Mouse (Mus musculus) CD4-positive, CD25-positive, alpha-beta regulatory T cell, adult 2 months (primary cell): Measurements from ENCODE around the gene Slc39a3.
"Not testable (repeated sequence)": the region's sequence is repeated elsewhere in the genome, so short reads cannot be mapped to it uniquely, and the experiment has no call there.

Source experiments
- DNase-seq: peaks from one replicate; pipeline ENCODE4 v3.0.0-alpha.2; 2012; ENCODE audit warnings: low read depth, low spot score

Slc39a3 gene

DNA sequence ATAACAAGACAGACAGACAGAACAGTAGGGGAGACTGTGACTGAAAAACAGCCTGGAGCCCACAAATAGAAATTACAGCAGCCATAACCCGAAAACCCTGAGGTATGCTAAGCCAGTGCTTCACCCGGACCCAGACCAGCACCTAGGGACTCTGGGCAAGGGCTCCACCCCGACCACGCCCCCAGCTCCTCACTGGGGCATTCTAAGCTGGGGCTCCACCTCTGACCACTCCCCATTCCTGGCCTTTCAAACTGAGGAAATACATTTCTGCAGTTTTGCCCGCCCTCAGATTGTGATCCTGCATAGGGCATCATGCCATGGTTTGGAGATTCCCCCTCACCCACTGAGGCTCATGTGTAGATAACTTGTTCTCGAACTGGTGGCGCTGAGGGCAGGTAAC is 30.0 kb downstream of the Slc39a3 start:
- DNase-seq = no peak

DNA sequence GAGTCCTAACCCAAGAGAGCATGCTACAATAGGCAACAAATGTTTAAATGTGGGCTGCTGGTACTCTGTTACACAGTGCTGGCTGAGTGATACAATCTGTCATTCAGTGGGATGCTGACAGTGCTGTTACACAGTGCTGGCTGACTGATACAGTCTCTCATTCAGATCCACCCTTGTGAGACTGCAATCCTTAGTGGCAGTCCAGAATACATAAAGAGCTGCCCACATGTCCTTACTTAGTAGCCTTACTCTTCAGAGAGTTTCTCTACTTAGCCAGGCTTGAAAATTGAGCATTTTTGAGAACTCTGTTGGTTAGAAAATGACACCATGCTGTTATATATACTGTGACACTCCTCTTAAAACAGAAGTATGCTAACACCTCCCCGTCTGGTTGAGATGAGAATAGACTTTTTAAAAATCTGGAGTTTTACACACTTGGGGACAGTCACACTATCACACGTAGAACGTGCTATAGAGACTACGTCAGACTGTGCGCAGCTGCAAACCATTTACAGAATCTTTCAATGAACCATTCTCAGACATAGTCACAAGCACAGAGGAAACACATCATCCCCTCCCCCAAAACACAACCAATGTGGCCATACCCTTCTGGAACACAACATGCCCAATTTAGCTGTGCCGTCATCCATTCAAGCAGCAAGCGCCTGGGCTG is 31.1 kb downstream of the Slc39a3 start:
- DNase-seq = no peak

DNA sequence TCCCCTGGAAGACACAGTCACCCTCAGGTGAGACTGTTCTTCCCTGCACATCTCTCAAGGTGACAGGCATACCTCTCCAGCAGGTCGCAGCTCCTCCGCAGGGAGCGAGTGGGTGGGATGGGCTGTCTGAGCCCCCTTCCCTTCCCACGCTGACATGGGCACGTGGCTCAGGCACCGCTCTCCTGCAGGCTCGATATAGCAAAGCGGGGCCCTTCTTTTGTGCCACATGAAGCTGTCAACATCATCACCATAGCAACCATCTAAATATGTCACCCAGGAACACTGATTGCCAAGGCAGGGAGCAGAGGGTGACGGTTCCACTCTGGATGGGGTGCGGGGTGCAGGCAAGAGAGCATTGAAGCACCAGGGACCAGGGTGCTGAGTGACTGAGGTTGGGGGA is 36.1 kb downstream of the Slc39a3 start:
- DNase-seq = no peak

DNA sequence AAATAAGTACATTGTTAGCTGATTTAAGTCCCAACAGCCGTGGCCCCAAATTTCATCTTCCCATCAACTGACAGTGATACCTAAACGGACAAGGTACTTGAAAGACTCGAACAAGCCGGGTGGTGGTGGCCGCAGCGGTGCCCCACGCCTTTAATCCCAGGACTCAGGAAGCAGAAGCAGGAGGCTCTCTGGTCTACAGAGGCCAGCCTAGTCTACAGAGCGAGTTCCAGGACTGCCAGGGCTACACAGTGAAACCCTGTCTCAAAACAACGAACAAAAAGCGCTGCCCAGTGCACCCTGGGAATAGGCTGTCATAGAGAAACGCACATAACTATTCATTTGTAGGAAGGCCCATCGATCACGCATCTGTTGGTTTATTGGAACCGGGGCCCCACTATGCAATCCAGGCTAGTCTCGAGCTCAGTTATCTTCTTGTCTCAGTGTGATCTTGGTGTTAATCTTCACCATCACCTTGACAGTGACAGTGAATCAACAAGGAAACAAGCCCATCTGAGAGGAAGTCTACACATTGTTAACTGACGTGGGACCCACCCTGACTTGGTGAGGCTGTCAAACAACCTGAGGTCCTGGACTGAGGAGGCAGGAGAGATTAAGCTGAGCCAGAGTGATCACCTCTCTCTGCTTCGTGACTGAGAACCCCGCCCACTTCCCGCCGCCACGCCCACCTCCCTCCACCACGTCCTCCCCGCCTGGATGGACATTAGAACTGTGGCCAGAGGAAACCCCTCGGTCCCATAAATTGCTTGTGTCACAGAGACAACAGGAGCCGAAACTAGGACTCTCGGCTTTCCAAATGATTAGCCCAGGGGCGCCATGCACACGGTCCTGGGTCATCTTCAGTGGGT is 36.8 kb downstream of the Slc39a3 start:
- peak; percentile 36 for DNase-seq

DNA sequence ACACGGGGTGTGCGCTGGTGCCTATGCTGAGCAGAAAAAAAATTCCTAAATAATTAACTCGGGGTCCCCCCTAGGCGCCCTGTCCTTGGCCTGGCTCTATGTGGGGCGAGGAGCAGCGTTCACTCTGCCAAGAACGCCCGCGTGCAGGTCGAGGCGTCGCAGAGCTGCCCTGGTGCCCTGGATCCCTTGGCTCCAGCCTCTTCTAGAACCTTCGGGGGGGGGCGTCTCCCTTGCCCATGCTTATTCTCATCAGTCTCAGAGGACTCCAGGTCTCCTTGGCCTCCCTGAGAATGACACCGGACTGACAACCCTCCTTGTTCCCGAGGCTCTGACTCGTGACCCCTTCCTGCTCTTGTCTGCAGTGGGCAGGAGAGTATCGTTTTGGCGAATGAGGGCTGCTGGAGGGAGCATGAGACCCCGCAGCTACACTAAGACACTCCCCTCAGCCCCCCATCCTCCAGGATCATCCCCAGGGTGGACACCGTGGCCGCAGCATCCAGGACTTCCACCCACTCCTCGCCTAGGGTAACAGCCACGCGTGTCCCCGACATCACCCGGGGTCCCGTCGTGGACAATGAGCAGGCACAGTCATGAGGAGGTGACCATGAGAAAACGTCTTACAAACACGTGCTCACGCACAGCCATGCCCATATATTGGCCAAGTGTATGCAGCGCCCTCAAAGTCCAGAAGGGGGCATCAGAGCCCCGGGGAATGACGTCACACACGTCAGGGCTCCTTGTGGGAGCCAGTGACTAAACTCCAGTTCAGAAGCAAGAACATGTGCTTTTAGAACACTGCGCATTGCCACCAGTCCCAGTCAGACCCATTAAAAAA is 37.6 kb downstream of the Slc39a3 start:
- DNase-seq = peak; percentile 92

DNA sequence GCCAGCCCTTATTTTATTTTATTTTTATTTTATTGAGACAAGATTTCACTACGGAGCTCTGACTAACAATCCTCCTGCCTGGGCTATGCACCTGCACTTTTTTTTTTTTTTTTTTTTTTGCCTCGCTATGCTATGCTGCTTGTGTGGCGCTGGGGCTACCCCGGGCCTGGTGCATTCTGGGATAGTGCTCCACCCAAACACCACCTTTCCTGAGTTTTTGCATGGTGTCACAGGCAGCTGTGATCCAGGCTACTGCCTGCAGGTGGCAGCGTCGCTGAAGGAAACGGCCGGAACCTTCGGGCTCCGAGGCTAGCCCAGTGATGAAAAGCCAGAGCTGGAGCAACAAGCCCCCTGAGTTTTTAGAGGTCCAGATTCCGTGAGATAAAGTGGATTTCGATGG is 38.4 kb downstream of the Slc39a3 start:
- peak; percentile 78 for DNase-seq

DNA sequence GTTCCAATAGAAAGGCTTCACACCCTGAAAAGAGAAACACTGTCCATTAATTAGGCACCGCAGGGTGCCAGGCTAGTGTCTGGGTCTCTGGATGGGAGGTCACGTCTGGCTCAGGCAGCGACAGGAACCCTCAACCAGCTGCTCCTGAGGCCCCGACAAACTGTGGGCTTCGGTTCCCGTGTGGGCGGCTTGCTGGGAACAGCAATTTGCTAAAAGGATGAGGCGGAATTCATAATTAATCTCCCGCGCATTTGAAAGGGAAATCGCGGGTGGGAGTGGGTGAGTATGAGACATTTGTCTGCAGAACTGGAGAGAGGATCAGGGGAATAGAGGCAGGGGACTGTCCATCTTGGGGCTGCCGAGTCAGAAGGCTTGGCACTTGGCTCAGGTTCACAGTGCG is 39.2 kb downstream of the Slc39a3 start:
- DNase-seq = no peak

DNA sequence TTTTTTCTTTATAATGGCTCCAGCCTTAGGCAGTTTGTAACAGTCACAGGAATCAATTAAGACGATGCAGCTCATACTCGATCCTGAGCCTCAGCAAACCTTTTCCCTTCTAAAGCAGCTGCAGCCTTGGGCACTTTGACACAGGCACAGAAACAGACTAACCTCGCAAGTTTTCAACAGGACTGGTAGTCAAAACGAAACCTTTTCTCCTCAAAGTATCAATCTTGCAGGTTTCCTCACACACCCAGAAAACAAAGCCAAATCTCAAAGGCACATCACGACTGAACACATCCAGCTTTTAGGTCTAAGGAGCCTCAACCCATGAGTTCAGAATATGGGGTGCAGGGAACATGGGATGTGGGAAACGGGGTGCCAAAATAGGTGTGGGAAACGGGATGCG is 39.9 kb downstream of the Slc39a3 start:
- no peak for DNase-seq

DNA sequence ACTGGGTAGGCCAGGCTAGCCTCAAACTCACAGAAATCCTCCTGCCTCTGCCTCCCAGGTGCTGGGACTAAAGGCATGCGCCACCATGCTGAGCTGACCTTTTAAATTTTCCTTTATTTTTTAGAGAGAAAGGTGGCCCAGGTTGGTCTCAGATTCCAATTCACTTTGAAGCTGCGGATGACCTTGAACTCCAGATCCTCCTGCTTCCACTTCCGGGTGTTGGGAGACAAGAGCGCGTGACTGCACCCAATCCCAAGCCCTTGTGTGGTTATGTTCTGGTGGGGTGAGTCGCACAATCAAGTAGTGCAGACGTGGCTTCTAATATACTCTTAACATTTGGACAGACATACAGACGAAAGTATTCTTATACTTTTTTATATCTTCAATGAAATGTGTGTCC is 40.7 kb downstream of the Slc39a3 start:
- no peak for DNase-seq

DNA sequence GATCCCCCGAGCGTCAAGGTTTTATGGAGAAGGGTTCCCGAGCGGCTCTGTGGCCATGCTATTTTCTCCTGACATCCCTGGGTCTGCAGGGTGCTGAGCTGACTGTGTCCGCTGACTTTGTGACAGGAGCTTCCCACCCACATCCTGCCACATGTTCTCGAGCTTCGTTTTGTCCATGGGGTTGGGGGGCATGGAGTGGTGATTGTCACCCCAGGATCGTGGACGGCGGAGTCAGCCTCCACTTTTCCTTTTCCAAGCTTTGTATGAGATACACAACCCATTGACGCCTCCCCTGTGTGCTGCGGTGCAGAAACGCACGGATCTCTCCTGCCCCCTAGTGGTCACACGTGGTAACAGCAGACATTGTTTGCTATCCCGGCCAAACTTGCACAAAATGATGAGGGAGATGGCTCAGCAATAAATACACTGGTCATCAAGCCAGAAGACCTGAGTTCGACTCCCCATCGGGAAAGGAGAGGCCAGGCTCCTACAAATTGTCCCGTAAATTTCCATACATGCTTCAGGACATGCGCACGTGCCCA is 42.1 kb downstream of the Slc39a3 start:
- DNase-seq = peak; percentile 89

DNA sequence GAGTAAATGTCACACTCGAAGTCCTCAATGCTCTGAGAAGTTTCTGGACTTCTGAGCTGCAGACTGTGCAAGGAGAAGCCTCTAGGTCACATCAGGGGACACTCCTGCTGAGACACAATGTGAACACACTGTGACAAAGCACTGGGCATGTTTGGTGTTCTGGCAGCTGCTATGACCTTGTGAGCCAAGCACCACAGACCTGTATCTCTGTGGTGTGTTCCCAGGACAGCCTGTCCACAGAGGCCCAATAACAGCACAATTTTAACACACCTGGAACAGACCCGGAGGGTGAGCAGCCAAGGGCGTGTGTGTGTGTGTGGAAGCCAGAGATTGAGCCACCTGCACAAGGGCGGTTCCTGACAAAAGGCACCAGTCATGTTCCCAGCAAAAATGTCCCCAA is 42.6 kb downstream of the Slc39a3 start:
- no peak for DNase-seq

DNA sequence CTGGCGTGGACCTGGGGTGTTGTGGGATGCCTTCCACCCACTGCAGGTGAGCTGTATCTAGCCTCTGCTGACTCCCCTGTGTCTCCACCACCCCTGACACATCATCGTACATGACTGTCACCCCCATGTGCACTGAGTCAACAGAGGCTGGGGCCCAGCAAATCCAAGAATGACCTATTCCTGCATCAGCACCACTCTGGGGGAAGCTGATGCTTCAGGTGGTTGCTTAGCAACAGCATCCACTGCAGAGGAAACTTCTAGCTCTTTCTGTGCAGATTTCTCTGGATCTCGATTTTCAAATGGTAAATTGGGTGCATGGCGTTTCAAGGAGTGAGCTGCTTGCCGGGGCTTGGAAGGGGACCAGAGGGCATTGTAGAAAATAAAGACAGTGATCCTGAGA is 44.0 kb downstream of the Slc39a3 start:
- DNase-seq = no peak

DNA sequence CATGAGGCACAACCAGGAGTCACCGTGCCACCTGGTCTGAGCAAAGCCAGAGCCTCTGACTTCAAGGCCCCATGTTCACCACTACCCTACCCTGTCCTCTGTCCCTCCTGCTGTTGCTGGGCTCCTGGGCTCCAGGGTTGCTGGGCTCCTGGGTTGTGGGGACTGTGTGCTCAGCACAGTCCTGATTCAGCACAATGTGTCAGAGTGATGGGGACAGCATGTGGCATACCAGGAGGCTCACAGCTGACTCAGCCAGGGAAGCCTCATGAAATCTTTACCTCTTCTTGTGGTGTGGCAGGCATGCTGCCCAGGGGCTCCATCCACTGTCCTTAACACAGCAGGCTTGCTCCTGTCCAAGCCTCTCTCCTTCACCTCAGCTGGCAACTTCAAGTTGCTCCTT is 45.3 kb downstream of the Slc39a3 start:
- no peak for DNase-seq

DNA sequence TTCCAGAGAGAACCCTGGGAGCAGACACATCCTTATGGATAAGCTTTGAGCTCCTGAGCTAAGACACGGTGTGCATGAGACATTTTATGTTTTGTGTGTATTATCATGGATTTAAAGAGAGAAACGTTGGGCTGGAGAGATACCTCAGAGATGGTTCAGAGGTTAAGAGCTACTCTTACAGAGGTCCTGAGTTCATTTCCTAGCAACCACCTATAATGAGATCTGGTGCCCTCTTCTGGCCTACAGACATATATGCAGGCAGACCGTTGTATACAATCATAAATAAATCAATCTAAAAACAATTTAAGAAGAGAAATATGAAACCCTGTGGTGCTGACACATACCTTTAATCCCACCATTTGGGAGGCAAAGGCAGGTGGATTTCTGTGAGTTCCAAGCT is 46.2 kb downstream of the Slc39a3 start:
- peak; percentile 80 for DNase-seq

DNA sequence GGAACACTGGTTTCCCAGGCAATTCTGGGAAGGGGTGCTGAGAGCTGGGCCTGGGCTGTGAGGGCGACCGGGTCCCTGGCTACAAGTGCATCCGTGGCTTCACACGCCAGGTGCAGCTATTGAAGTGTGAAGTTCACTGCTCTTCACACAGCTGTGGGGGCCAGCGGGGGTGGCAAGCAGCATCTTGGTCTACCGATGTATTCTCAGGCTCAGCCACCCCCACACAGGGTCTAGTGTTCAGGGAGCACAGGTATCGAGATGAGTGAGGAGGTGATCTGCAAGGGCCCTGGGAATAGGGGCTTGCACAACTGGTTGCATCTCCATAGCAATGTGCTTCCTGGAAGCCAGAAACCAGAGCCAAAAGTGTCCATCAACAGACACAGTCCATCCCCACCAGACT is 46.8 kb downstream of the Slc39a3 start:
- peak; percentile 32 for DNase-seq

DNA sequence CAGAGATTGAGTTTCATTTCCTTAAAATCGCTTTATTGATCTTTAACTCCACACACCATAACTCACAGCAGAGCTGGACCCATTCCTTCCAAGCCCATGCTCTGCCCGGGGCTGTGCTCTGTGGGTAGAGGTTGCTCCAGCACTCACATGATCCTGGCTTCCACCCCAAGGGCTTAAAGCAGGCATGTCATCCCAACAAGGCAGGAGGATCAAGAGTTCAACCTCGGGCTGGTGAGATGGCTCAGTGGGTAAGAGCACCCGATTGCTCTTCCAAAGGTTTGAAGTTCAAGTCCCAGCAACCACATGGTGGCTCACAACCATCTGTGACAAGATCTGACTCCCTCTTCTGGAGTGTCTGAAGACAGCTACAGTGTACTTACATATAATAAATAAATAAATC is 47.4 kb downstream of the Slc39a3 start:
- not testable (repeated sequence) for DNase-seq

DNA sequence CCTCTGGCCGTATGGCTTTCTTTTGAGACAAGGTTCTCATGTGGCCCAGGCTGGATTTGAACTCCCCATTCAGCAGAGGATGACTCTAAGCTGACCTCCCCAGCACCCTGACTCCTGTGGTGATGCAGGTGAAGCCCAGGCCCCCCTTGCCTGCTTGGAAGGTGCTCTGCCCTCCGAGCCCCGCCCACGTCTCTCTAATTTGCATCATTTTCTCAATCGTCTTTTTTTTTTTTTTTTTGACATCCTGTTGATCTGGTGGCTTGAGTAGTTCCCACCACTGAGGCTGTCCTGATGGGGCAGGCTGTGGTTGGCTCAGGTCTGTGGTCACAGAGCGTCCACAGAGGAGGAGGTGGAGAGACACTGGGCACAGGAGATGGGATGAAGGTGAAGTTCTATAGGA is 47.8 kb downstream of the Slc39a3 start:
- peak; percentile 77 for DNase-seq

DNA sequence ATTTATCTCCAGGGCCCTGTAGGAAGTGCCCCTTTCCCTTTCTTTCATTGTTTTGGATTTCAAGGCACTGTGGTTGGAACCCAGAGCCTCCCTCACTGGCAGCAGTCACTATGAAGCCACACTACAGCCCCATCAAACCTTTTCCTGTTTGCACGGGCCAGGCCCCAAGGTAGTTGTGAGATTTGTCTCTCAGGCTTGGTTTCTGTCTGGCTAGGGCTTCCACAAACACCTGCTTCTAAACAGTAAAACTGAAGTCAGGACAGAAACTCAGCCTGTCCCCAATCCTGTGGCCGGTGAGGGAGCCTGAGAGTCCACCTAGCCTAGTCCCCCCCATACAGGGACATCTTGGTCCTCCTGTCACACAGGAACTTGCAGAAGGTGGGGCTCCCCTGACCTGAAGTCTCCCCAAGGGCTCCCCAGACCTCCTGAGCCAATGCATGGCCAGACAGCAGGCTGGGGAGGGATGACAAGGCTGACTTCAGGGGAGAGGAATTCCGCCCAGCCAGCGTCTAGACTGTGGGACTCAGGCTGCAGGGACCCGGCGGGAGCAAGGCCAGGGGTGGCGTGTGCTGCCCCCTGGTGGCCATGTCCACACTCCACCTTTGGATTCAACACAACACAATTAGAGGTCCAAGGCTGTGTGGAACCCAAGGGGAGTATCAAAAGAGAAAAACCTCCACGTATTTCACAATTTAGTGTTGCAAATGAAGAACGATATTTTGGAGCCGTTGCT is 49.4 kb downstream of the Slc39a3 start:
- peak; percentile 92 for DNase-seq

DNA sequence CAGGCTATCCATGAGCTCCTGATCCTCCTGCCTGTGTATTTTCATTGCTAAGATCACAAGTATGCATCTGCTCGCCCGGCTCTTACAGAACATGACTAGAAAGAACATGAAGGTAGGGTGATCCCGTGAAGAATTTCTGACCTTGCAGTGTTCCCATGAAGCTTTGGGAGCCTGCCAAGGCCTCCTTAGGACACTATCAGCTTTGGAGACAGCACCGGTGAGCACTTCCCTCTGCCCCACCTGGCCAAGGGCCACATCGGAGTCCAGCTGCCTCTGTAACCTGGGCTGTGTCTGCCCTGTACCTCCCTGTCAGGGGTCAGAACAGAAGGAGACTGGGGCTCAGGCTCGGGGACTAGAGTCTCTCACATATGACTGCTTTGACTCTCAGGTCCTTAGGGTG is 50.5 kb downstream of the Slc39a3 start:
- DNase-seq = no peak

DNA sequence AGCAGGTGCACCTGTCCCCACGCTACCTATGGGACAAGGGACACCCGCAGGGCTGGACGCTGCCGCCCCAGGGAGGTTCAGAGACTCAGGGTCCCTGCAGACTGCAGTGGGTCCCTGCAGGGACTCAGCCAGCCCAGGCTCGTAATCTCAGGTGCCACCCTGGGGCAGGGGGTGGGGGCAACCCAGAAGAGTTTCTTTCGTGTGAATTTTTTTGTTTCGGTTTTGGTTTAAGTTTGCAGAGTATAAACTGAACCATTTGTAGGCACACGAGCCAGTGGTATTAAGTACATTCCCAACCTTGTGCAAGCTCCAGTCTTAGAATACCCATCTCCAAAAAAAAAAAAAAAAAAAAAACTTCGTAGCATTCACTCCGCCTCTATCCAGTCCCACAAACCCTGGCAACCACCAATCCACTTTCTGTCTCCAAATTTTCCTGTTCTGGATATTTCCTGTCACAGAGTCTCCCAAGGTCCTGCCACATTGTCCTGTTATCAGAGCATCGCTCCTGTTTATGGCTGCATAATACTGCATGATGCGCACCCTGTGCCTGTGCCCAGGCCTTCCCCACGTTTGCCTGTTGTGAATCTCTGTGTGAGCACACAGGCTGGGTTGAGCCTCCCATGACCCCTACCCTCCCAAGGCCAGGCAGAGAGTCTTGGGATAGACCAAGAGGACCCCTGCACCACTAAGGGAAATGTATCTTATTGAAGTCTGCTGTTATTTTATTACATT is 51.1 kb downstream of the Slc39a3 start:
- peak; percentile 71 for DNase-seq
